Mouse (Mus musculus) small intestine, adult 2 months (tissue): ENCODE measurements around the gene Pip5k1c.

Experiments used
- CTCF ChIP-seq: fragments of 200-500 bp; IDR thresholded peaks from 2 replicates; pipeline ENCODE4 v1.5.1; 2012; ENCODE audit warnings: low read depth, mild to moderate bottlenecking, control low read depth, inconsistent platforms, low read length, moderate library complexity, mixed read lengths; ENCODE audit not compliant: insufficient replicate concordance, insufficient read length; ENCODE audit errors: extremely low read depth
- POLR2A ChIP-seq: fragments of 200-500 bp; IDR thresholded peaks from 2 replicates; pipeline ENCODE4 v1.6.1; 2012; ENCODE audit warnings: low read depth, mild to moderate bottlenecking, control low read depth, inconsistent platforms, low read length, moderate library complexity

DNA sequence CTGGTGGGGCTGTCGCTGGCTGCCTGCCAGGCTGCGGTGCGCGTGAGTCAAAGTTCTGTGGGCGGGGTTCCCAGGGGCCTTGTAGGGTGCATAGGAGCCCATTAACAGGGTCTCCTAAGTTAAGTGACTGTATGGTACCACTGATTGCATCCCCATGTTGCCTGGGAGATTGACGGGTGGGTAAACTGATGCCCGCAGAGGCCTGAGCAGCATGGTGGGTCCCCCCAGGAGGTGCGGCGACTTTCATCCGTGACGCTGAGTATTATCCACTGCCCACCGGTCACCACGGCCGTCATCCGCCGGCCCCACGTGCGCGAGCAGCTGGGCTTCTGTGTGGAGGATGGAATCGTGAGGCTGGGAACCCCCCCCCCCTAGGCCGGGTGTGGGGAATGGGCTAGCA lies 20.4 kb upstream of the Pip5k1c start:
- TF ChIP-seq POLR2A = no peak
- TF ChIP-seq CTCF = no peak
